Mouse (Mus musculus) C2C12 (cell line): Measurements from ENCODE around the gene Cd276. TPM values are rescaled to one million over a fixed set of nuclear protein-coding genes. Genes with fewer than 3 reads are reported as not detected.
"Not testable (repeated sequence)": the region's sequence is repeated elsewhere in the genome, so short reads cannot be mapped to it uniquely, and the experiment has no call there.

ENCODE experiments used
- H3K27me3 ChIP-seq: one replicate; pipeline ENCODE4 v1.6.1; 2011; ENCODE audit not compliant: control insufficient read depth, insufficient read depth, insufficient read length
- H3K36me3 ChIP-seq: one replicate; pipeline ENCODE4 v1.6.1; 2011; ENCODE audit not compliant: control insufficient read depth, insufficient read depth
- H3K4me3 ChIP-seq: one replicate; pipeline ENCODE4 v1.5.1; 2011; ENCODE audit warnings: mild to moderate bottlenecking, control low read depth; ENCODE audit not compliant: poor library complexity, insufficient read depth, severe bottlenecking
- H3K79me2 ChIP-seq: one replicate; pipeline ENCODE4 v1.6.1; 2011; ENCODE audit not compliant: control insufficient read depth, insufficient read depth
- H3K79me3 ChIP-seq: one replicate; pipeline ENCODE4 v1.6.1; 2011; ENCODE audit warnings: low read depth, control low read depth
- H3ac ChIP-seq: one replicate; pipeline ENCODE3; 2011; ENCODE audit warnings: low read depth; ENCODE audit not compliant: control insufficient read depth, insufficient read length
- CEBPB ChIP-seq: IDR thresholded peaks from one replicate; pipeline ENCODE4 v1.6.1; 2011; ENCODE audit warnings: low read depth, mild to moderate bottlenecking, control low read depth, moderate library complexity
- CTCF ChIP-seq: IDR thresholded peaks from one replicate; pipeline ENCODE4 v1.5.1; 2011; ENCODE audit not compliant: control insufficient read depth, insufficient read depth, insufficient read length
- FOSL1 ChIP-seq: IDR thresholded peaks from one replicate; pipeline ENCODE4 v1.8.0; 2011; ENCODE audit warnings: mild to moderate bottlenecking, low read length; ENCODE audit not compliant: poor library complexity, insufficient read depth, severe bottlenecking
- MAX ChIP-seq: IDR thresholded peaks from one replicate; pipeline ENCODE4 v1.6.1; 2011; ENCODE audit warnings: mild to moderate bottlenecking, control low read depth
- MYOD1 ChIP-seq: IDR thresholded peaks from one replicate; pipeline ENCODE4 v1.6.1; 2011; ENCODE audit warnings: low read depth; ENCODE audit not compliant: control insufficient read depth, insufficient read length
- MYOG ChIP-seq: IDR thresholded peaks from one replicate; pipeline ENCODE4 v1.6.1; 2011; ENCODE audit not compliant: control insufficient read depth, insufficient read length; ENCODE audit errors: extremely low read depth
- USF1 ChIP-seq: IDR thresholded peaks from one replicate; pipeline ENCODE4 v1.6.1; 2011; ENCODE audit warnings: low read depth, mild to moderate bottlenecking, control low read depth, moderate library complexity
- polyA plus RNA-seq: library from polyadenylated mRNA; unstranded; fragments of >200 nt; fragmentation: generic; extraction: Trizol; gene quantifications from one replicate; pipeline ENCODE4 v1.2.1, GENCODE M21; 2012; ENCODE audit warnings: missing spikeins

Cd276 gene
- polyA plus RNA-seq, 1 experiment = 28.8 TPM

- TF ChIP-seq CTCF (no peak), MYOG (no peak), MYOD1 (no peak), CEBPB (no peak), USF1 (no peak), MAX (no peak), FOSL1 (no peak)
- no peak overlapping the region for H3K4me3 ChIP-seq
- H3ac ChIP-seq = no peak overlapping the region
- H3K79me2 ChIP-seq = no peaks in the 10 kb centered on the region
- H3K79me3 ChIP-seq = no peaks in the 10 kb centered on the region
- no peaks in the 10 kb centered on the region for H3K27me3 ChIP-seq
- H3K36me3 ChIP-seq = no peaks in the 10 kb centered on the region
These were observed 12.4 kb upstream of the Cd276 start for GRCm38 (mm10) chr9:58567682-58568081.

- H3K27me3 ChIP-seq, H3ac ChIP-seq, H3K36me3 ChIP-seq, H3K79me3 ChIP-seq, H3K4me3 ChIP-seq, H3K79me2 ChIP-seq: not testable (repeated sequence)
These were observed 10.7 kb upstream of the Cd276 start for GRCm38 (mm10) chr9:58565945-58566344.

- Histone ChIP-seq H3K79me3 (no peaks in the 10 kb centered on the region), H3K79me2 (no peaks in the 10 kb centered on the region), H3K36me3 (no peaks in the 10 kb centered on the region), H3ac (no peak overlapping the region), H3K27me3 (no peaks in the 10 kb centered on the region), H3K4me3 (no peak overlapping the region)
- TF ChIP-seq MYOD1 (no peak), FOSL1 (no peak), CEBPB (no peak)
These were observed 5.0 kb upstream of the Cd276 start for GRCm38 (mm10) chr9:58560211-58560610.

GRCm38 (mm10) chr9:58557457-58558455 lies 2.5 kb upstream of the Cd276 start:
- Histone ChIP-seq H3ac (no peak overlapping the region), H3K79me2 (peaks cover 19% of the 10 kb centered on the region), H3K27me3 (no peaks in the 10 kb centered on the region), H3K79me3 (peaks cover 17% of the 10 kb centered on the region), H3K4me3 (no peak overlapping the region), H3K36me3 (no peaks in the 10 kb centered on the region)
- TF ChIP-seq CTCF (no peak), FOSL1 (no peak), USF1 (no peak)

GRCm38 (mm10) chr9:58556627-58557026 lies 1.4 kb upstream of the Cd276 start:
- Histone ChIP-seq H3K27me3 (no peaks in the 10 kb centered on the region), H3K36me3 (peaks cover 2% of the 10 kb centered on the region), H3K4me3 (no peak overlapping the region), H3K79me3 (peaks cover 22% of the 10 kb centered on the region), H3ac (no peak overlapping the region), H3K79me2 (peaks cover 31% of the 10 kb centered on the region)
- TF ChIP-seq MYOD1 = no peak
- no peak for TF ChIP-seq MAX
- no peak for TF ChIP-seq CEBPB
- no peak for TF ChIP-seq FOSL1

- Histone ChIP-seq H3K36me3 (peaks cover 4% of the 10 kb centered on the region), H3K4me3 (no peak overlapping the region), H3ac (no peak overlapping the region), H3K27me3 (no peaks in the 10 kb centered on the region), H3K79me2 (peaks cover 38% of the 10 kb centered on the region), H3K79me3 (peaks cover 29% of the 10 kb centered on the region)
- no peak for TF ChIP-seq MYOG
- TF ChIP-seq MYOD1 = peak; percentile 54
- TF ChIP-seq MAX = no peak
- TF ChIP-seq CTCF = no peak
These were observed 613 bp upstream of the Cd276 start for GRCm38 (mm10) chr9:58555685-58556414.
